ENCODE assay signal across 27 mouse cellular contexts in the genomic region with DNA sequence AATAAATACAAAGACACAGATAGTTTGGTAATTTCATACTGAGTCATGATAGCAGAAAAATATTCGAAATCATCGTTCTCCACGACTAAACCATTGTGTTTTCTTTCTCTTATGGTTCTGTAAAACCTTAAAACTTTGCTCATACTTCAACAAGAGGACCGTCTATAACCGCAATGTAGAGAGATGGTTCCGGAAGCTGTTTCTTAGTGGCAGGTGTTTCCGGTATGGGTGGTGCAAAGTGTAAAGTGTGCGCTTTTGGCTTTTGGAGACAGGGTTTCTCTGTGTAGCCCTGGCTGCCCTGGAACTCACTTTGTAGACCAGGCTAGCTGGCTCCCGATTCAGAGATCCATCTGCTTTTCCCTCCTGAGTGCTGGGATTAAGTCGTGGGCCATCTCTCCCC. TPM values are rescaled to one million over a fixed set of nuclear protein-coding genes. Genes with fewer than 3 reads are reported as not detected.
DNase-seq lines count a peak whose midpoint lies in the region; ATAC-seq and TF ChIP-seq lines count a peak whose summit lies in the region.
"Had no signal": no experiment of that assay in that cellular context is flagged by ENCODE, and none has a peak within 500 bp of the region (broad histone marks: within the 10 kb centered on the region; RNA-seq: fewer than 3 reads in every experiment).

No protein-coding gene starts in this region.

- peak; percentile 24 for DNase-seq in heart, adult 11 months
- DNase-seq in heart, adult 9 months (ENCODE audit: low spot score in 2 of 2) = no peak
- no peak for DNase-seq in CH12.LX (ENCODE audit: extremely low read depth)
- DNase-seq in induced T-regulatory cell, adult 2 months (ENCODE audit: low read depth) = peak; percentile 65
- DNase-seq in thymus, postnatal 14 days = peak; percentile 49
- no peak for DNase-seq in right cerebral cortex, postnatal 4 days
- DNase-seq in adrenal gland, adult 2 months = no peak
- DNase-seq: adrenal gland, postnatal 25 days; cerebellum, adult 11 months; cerebellum, postnatal 10 days; forebrain, postnatal 0 days; gastrocnemius, adult 2 months; heart, postnatal 10 days; kidney, postnatal 36 days; layer of hippocampus, postnatal 36 days; liver, postnatal 0 days had no signal

- H3K4me3 ChIP-seq in CH12.LX (replicated peaks in 1 of 3; ENCODE audit: low read depth in 2 of 3, low read length in 2 of 3, poor library complexity in 1 of 3) = no peak overlapping the region
- H3K4me3 ChIP-seq: embryonic facial prominence, embryonic 12.5 days; gastrocnemius, adult 2 months; heart, embryonic 12.5 days; hindbrain, embryonic 10.5 days; limb, embryonic 12.5 days had no signal

- peak overlapping the region; percentile 27; the same call in 1 of the 2 replicates for H3K4me2 ChIP-seq in CH12.LX (ENCODE audit: insufficient read depth, low read depth, poor library complexity, severe bottlenecking)
- H3K4me2 ChIP-seq: embryonic facial prominence, embryonic 12.5 days; heart, embryonic 12.5 days; limb, embryonic 12.5 days; liver, embryonic 11.5 days; midbrain, embryonic 11.5 days had no signal

- H3K79me2 ChIP-seq in CH12.LX (replicated peaks; ENCODE audit: control insufficient read depth, extremely low read depth, insufficient read depth, poor library complexity, severe bottlenecking) = no peaks in the 10 kb centered on the region

- TF ChIP-seq CTCF in CH12.LX (conservative IDR thresholded peaks at IDR 0.05 in 1 of 2, IDR thresholded peaks at IDR 0.05 in 1 of 2; ENCODE audit: low read depth in 2 of 2, low read length in 2 of 2) = no peak

- H3K4me1 ChIP-seq in CH12.LX (ENCODE audit: control insufficient read depth in 1 of 2, insufficient read depth in 2 of 2) = no peaks in the 10 kb centered on the region
- H3K4me1 ChIP-seq: embryonic facial prominence, embryonic 12.5 days; heart, embryonic 12.5 days; hindbrain, embryonic 10.5 days; limb, embryonic 12.5 days had no signal

- TF ChIP-seq POLR2A in CH12.LX (IDR thresholded peaks at IDR 0.05; ENCODE audit: low read depth, low read length) = 0 out of 2 replicates have a peak, but pooled peaks have one; percentile 33

- no peak overlapping the region for H3K9ac ChIP-seq in CH12.LX (ENCODE audit: insufficient read depth, low read depth)
- H3K9ac ChIP-seq: embryonic facial prominence, embryonic 12.5 days; forebrain, postnatal 0 days; heart, embryonic 12.5 days; limb, embryonic 12.5 days; liver, postnatal 0 days had no signal

- no peaks in the 10 kb centered on the region for H3K27me3 ChIP-seq in CH12.LX (replicated peaks)
- H3K27me3 ChIP-seq: embryonic facial prominence, embryonic 12.5 days; heart, embryonic 12.5 days; limb, embryonic 12.5 days had no signal

- no peak for ATAC-seq in megakaryocyte, adult 5-6 weeks (ENCODE audit: poor library complexity, severe bottlenecking)
- ATAC-seq: forebrain, postnatal 0 days; hindbrain, embryonic 16.5 days; intestine, postnatal 0 days; liver, postnatal 0 days; lung, postnatal 0 days had no signal

- H3K27ac ChIP-seq in CH12.LX (ENCODE audit: insufficient read depth, low read depth) = no peak overlapping the region
- H3K27ac ChIP-seq: embryonic facial prominence, embryonic 12.5 days; gastrocnemius, adult 2 months; hindbrain, embryonic 10.5 days; limb, embryonic 12.5 days; macrophage had no signal

- dilution Hi-C loops in CH12.LX (cut with MboI; ENCODE audit: extremely low pct_ligation_motif_present, extremely low pct_unique_long_range_greater_than_20kb, low sequenced_read_pairs) = no loop called here

- in situ Hi-C loops in CH12.LX (cut with MboI; ENCODE audit: low pct_ligation_motif_present, low pct_unique_long_range_greater_than_20kb, low sequenced_read_pairs) = no loop called here

- TF ChIP-seq EP300 in CH12.LX (IDR thresholded peaks at IDR 0.05; ENCODE audit: low read length) = peak; percentile 69

- no peak for TF ChIP-seq RAD21 in CH12.LX (IDR thresholded peaks at IDR 0.05; ENCODE audit: low read depth, low read length)

- no peaks in the 10 kb centered on the region for H3K36me3 ChIP-seq in CH12.LX (replicated peaks in 1 of 2; ENCODE audit: control insufficient read depth in 1 of 2, insufficient read depth in 1 of 2, low read length in 1 of 2)
- H3K36me3 ChIP-seq: embryonic facial prominence, embryonic 12.5 days; heart, embryonic 12.5 days; hindbrain, embryonic 10.5 days; limb, embryonic 12.5 days had no signal

- H3K9me3 ChIP-seq in CH12.LX (replicated peaks; ENCODE audit: low read length) = no peaks in the 10 kb centered on the region
- H3K9me3 ChIP-seq: embryonic facial prominence, embryonic 12.5 days; heart, embryonic 12.5 days; hindbrain, embryonic 10.5 days; limb, embryonic 12.5 days had no signal

TF ChIP-seq in CH12.LX, 34 proteins besides CTCF, POLR2A, EP300 and RAD21:
- TF ChIP-seq TCF12 (IDR thresholded peaks at IDR 0.05; ENCODE audit: low read depth, low read length) (peak; percentile 66), ELF1 (IDR thresholded peaks at IDR 0.05; ENCODE audit: low read depth, low read length) (peak; percentile 55; the same call in 1 of the 2 replicates), MAZ (IDR thresholded peaks at IDR 0.05; ENCODE audit: low read depth, low read length) (no peak), ETS1 (conservative IDR thresholded peaks at IDR 0.05; ENCODE audit: low read depth, low read length) (no peak), MEF2A (IDR thresholded peaks at IDR 0.05; ENCODE audit: borderline replicate concordance, low read depth, low read length) (peak; percentile 16; the same call in 1 of the 2 replicates), HCFC1 (IDR thresholded peaks at IDR 0.05; ENCODE audit: low read depth, low read length) (peak; percentile 27; the same call in 1 of the 2 replicates), IRF4 (IDR thresholded peaks at IDR 0.05; ENCODE audit: low read depth, low read length) (peak; percentile 27; the same call in 1 of the 2 replicates), JUN (IDR thresholded peaks at IDR 0.05; ENCODE audit: insufficient read depth, low read depth, low read length) (no peak), SIN3A (IDR thresholded peaks at IDR 0.05; ENCODE audit: low read length) (peak; percentile 58; the same call in 1 of the 2 replicates), BHLHE40 (IDR thresholded peaks at IDR 0.05; ENCODE audit: low read depth, low read length) (peak; percentile 23; the same call in 1 of the 2 replicates), TBP (conservative IDR thresholded peaks at IDR 0.05; ENCODE audit: low read depth, low read length) (0 out of 2 replicates have a peak, but pooled peaks have one; percentile 31), ZNF384 (IDR thresholded peaks at IDR 0.05; ENCODE audit: low read depth, low read length) (peak; percentile 64; the same call in 1 of the 2 replicates), MYC (IDR thresholded peaks at IDR 0.05; ENCODE audit: low read depth, low read length) (0 out of 2 replicates have a peak, but pooled peaks have one; percentile 27), USF1 (IDR thresholded peaks at IDR 0.05; ENCODE audit: low read depth, low read length) (no peak), NELFE (IDR thresholded peaks at IDR 0.05; ENCODE audit: low read depth, low read length) (0 out of 2 replicates have a peak, but pooled peaks have one; percentile 37)

RNA-seq across cellular contexts. Expression of a gene that starts 11.4 kb away (rescaled TPM):
- total RNA-seq in CH12.LX (2012; rRNA removed) = 236 and 252 TPM in 2 replicates
- total RNA-seq in CH12.LX (2014; rRNA removed) = 247 and 258 TPM in 2 replicates
- 261 and 280 TPM in 2 replicates for polyA plus RNA-seq in CH12.LX (2012; ENCODE audit: insufficient read length, low read depth)
- 152 and 159 TPM in 2 replicates for total RNA-seq in megakaryocyte, adult 5-6 weeks (2015)
- 243 and 247 TPM in 2 replicates for total RNA-seq in megakaryocyte, adult 5-6 weeks (2017)
- total RNA-seq in adrenal gland, adult 2 months (2021) = 100 to 1,000 TPM; 152 to 154 TPM
- polyA plus RNA-seq in adrenal gland, adult 2 months (2012; rRNA removed) = 124 and 148 TPM in 2 replicates

RNA-seq across cellular contexts. Expression of a gene that starts 17.3 kb away (rescaled TPM):
- total RNA-seq in CH12.LX (2012; rRNA removed) = 17.2 and 18.4 TPM in 2 replicates
- 24.1 and 24.6 TPM in 2 replicates for total RNA-seq in CH12.LX (2014; rRNA removed)
- 29.1 and 30.8 TPM in 2 replicates for polyA plus RNA-seq in CH12.LX (2012; ENCODE audit: insufficient read length, low read depth)
- 10.5 and 13.5 TPM in 2 replicates for total RNA-seq in megakaryocyte, adult 5-6 weeks (2015)
- 25.2 and 25.3 TPM in 2 replicates for total RNA-seq in megakaryocyte, adult 5-6 weeks (2017)
- total RNA-seq in adrenal gland, adult 2 months (2021) = 10 to 100 TPM; 17.9 to 33.8 TPM
- 3.7 and 4.4 TPM in 2 replicates for polyA plus RNA-seq in adrenal gland, adult 2 months (2012; rRNA removed)

RNA-seq across cellular contexts. Expression of a gene that starts 53.3 kb away (rescaled TPM):
- total RNA-seq in CH12.LX (2012; rRNA removed) (12.3 and 13.5 TPM in 2 replicates), CH12.LX (2014; rRNA removed) (8.6 TPM in 2 replicates)
- 9.4 and 12.7 TPM in 2 replicates for polyA plus RNA-seq in CH12.LX (2012; ENCODE audit: insufficient read length, low read depth)
- 70.6 and 86.6 TPM in 2 replicates for total RNA-seq in megakaryocyte, adult 5-6 weeks (2015)
- total RNA-seq in megakaryocyte, adult 5-6 weeks (2017) = 83.6 and 94.3 TPM in 2 replicates
- total RNA-seq in adrenal gland, adult 2 months (2021) = 10 to 100 TPM; 34.2 to 42.3 TPM
- 53.4 and 55.5 TPM in 2 replicates for polyA plus RNA-seq in adrenal gland, adult 2 months (2012; rRNA removed)

Comparison
In these comparisons a context has a peak if more than half of its experiments do, and no peak if none do; other contexts are left out.
1. DNase-seq: peak in heart, adult 11 months (single experiment), induced T-regulatory cell, adult 2 months (single experiment) and thymus, postnatal 14 days (single experiment); none in heart, adult 9 months (0 of 2), CH12.LX (single experiment), right cerebral cortex, postnatal 4 days (single experiment) and adrenal gland, adult 2 months (single experiment).